Mouse (Mus musculus): ENCODE data around the gene Cntnap1.
A peak's percentile ranks its signal among the peaks of the same experiment; 100 is the strongest.
"Not testable (repeated sequence)": the region's sequence is repeated elsewhere in the genome, so short reads cannot be mapped to it uniquely, and the experiment has no call there.

Gene Cntnap1

DNA sequence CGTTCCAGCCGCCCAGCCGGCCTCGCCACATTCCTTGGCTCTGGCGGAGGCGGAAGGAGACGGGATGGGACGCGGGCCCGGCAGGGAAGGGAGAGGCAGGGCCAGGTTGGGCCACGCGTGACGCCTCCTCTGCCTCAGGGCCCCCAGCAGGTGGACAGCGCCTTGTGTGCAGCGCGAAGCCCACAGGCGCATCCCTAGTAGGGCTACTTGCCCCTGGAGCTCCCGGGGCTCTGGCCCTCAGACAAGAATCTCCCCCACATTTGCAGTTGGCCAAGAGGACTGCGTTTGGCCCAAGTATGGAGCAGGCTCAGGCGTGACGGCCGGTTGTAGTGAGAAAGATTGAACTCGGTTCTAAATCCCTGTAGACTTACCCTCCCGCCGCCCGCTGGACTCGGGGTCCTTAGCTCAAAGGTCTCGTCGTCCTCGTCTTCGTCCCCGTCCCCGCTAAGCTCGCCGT lies at the start of gene Cntnap1:
Gene Cntnap1, plus strand, starts transcription at position 170 of the 457 bp plus-strand sequence.
- DNase-seq (ENCODE audit: low read depth, low spot score) = peak; percentile 21

- no peak for DNase-seq (ENCODE audit: low read depth, low spot score)
Observed at GRCm38 (mm10) chr11:101120545-101121188, 49.7 kb upstream of the Cntnap1 start.

DNA sequence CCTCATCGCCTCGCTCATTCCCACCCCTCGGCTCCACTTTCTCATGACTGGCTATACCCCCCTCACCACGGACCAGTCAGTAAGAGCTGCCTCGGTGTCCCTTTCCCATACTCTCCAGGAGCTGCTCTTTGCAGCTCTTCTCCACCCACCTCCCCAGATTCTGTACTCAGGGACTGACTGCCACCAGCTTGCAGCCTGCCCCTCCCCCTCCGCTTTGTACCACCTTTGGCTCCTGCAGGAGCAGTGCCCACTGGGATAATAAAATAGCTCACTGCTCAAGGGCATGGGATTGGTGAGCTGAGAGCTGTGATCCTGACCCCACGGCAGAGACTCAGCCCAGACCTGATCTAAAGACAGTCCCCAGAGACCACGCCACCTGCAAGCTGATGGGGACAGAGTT lies 45.8 kb upstream of the Cntnap1 start:
- not testable (repeated sequence) for DNase-seq (ENCODE audit: low read depth, low spot score)

DNA sequence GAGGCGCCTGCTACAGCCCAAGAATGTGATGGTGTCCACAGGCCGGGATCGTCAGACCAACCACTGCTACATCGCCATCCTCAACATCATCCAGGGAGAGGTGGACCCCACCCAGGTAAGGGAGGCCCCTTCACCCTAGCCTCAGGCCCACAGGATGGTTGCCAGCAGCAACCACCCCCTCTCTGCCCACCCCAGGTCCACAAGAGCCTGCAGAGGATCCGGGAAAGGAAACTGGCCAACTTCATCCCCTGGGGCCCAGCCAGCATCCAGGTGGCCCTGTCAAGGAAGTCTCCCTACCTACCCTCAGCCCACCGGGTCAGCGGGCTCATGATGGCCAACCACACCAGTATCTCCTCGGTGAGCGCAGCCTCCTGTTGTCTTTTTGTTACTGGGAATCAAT lies 45.3 kb upstream of the Cntnap1 start:
- not testable (repeated sequence) for DNase-seq (ENCODE audit: low read depth, low spot score)

- DNase-seq (ENCODE audit: low read depth, low spot score) = peak; percentile 73
Observed at GRCm38 (mm10) chr11:101127075-101127474, 43.2 kb upstream of the Cntnap1 start.

- no peak for DNase-seq (ENCODE audit: low read depth, low spot score)
Observed at GRCm38 (mm10) chr11:101128996-101129577, 41.2 kb upstream of the Cntnap1 start.

DNA sequence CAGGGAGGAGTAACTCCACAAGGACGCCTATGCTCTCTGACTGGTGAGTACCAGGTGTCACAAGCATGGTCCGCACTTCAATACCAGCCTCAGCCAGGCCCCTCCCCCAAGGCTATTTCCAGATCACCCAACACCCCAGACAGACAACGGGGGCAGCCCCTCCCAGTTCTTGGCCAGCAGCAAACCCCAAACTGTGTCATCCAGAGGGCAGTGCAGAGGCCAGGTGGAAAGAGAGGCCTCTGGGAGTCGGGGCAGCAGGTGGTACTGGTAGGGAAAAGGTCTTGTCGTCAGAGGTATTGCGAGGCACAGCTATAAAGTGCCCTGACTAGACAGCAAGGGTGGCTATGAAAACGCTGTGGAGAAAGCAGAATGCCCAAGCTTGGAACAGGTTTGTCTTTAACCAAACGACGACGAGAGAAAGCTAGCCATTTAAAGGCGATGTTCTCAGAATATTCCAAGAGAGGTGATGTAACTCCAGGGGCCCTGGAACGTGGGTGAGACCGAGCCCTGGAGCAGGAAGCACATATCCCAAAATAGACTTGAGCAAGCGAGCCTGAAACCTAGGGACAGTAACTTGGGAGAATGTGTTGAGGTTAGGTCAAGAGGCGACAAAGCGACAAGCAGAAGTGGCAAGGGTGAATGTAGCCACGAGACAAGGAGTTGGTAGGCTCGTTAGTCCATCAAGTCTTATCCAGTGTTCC lies 40.1 kb upstream of the Cntnap1 start:
- no peak for DNase-seq (ENCODE audit: low read depth, low spot score)

DNA sequence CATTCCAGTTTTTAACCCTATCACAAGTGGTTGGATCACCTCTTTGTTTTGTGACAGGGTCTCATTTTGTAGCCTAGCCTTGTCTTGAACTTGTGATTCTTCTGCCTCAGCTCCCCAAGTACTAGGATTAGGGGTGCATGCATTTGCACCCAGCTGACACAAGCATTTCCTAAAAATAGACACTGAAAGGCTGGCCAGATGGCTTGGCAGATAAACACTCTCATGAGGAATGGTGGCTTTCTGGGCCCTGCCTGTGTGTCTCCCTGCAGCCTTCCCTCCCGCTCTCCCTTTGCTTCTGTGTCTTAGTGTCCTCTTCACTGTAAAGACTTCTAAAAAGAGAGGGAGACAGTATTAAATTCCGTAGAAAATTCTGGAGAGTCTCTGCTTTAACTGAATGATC lies 39.1 kb upstream of the Cntnap1 start:
- no peak for DNase-seq (ENCODE audit: low read depth, low spot score)

- DNase-seq (ENCODE audit: low read depth, low spot score) = peak; percentile 93
Observed at GRCm38 (mm10) chr11:101131701-101132100, 38.6 kb upstream of the Cntnap1 start.

GRCm38 (mm10) chr11:101133037-101133436 lies 37.3 kb upstream of the Cntnap1 start:
- no peak for DNase-seq (ENCODE audit: low read depth, low spot score)

DNA sequence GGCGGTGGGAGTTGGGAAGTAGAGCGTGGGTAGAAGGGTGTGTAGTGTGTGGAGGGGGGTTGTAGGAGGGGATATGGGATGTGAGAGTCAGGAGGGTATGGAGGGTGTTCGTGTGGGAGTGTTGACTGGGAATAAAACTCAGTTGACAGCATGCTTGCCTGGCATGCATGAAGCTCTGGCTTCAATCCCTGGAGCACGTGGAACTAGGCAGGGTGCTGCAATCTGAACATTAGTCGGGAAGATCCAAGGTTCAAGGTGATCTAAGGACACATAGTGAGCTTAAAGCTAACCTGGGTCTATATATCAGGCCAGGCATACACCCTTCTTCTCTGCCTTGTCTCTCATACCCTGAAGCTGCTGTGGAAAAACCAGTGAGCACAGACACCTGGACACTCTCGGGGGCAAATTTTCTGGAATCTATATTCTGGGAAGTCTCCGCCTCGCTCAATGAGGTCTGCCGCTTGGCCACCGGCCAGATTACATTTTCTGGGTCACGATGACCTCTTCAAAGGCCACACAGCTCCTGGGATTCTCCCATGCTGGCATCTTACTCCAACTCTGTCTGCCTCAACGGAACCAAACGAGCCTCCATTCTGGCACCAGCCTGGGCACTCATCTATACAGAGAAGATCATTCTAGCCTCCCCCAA lies 36.0 kb upstream of the Cntnap1 start:
- DNase-seq (ENCODE audit: low read depth, low spot score) = no peak

DNA sequence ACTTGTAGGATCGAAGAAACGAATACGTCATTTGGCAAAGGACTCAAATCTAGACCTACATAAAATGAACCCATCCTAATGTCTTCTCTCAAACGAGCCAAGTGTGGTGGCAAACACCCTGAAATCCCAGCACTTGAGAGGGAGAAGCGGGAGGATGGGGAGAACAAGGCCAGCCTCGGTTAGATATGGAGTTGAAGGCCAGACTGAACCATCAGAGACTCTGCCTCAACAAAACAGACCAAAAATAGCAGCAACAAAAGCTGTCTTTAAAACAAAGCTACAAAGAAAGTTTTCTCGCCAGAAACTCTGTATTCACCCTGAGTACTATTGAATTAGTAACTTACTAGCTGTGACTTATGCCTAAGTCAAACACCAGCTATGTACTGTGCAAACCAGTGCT lies 33.3 kb upstream of the Cntnap1 start:
- no peak for DNase-seq (ENCODE audit: low read depth, low spot score)

GRCm38 (mm10) chr11:101138536-101139181 lies 31.7 kb upstream of the Cntnap1 start:
- peak; percentile 74 for DNase-seq (ENCODE audit: low read depth, low spot score)

GRCm38 (mm10) chr11:101140164-101140819 lies 30.0 kb upstream of the Cntnap1 start:
- DNase-seq (ENCODE audit: low read depth, low spot score) = no peak

- no peak for DNase-seq (ENCODE audit: low read depth, low spot score)
Observed at GRCm38 (mm10) chr11:101141088-101141487, 29.2 kb upstream of the Cntnap1 start.

DNA sequence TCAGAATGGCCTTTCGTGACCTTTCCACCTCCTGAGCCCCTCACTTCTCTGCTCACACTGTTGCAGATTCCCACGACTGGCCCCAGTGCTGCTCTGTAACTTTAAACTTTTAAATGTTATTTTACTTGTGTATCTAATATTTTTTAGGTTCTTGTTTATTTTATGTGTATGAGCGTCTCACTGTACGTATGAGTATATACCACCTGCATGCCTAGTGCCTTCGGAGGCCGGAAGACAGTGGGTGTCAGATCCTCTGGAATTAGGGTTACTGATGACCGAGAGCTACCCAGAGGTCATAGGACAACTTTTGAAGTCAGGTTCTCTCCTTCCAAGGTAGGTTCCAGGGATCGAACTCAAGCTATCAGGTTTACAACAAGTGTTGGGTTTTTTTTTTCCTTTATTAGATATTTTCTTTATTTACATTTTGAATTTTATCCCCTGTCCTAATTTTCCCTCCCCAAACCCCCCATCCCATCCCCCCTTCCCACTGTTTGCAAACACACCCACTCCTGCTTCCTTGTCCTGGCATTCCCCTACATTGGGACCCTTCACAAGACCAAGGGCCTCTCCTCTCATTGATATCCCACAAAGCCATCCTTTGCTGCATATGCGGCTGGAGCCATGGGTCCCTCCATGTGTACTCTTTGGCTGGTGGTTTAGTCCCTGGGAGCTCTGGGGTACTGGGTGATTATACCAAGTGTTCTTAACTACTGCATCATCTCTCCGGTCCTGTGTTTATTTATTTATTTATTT lies 27.9 kb upstream of the Cntnap1 start:
- DNase-seq (ENCODE audit: low read depth, low spot score) = no peak

GRCm38 (mm10) chr11:101143338-101144225 lies 26.7 kb upstream of the Cntnap1 start:
- DNase-seq (ENCODE audit: low read depth, low spot score) = peak; percentile 83

DNA sequence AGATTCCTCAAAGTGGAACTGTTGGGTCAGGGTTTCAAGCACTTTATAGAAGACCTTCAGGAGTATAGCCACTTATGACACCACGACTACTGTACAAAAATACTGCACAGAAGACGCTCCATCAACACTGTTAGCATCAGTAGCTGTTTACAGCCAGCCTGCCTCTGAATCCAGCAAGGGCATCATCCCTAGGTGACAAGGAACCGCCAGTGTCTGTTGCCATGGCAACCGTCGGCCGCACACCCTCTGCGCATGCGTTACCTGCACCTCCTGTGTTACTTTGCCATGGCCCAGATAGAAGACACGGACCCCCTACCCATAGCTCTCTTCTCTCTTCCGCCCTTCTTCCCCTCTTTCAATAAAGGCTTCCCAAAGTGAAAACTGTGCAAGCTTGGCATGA lies 23.9 kb upstream of the Cntnap1 start:
- peak; percentile 83 for DNase-seq (ENCODE audit: low read depth, low spot score)

GRCm38 (mm10) chr11:101148751-101149150 lies 21.6 kb upstream of the Cntnap1 start:
- DNase-seq (ENCODE audit: low read depth, low spot score) = no peak
